Mouse (Mus musculus) cerebellum, adult 8-10 months (tissue): ENCODE measurements around the gene Cntnap5b.
"Not testable (repeated sequence)": the region's sequence is repeated elsewhere in the genome, so short reads cannot be mapped to it uniquely, and the experiment has no call there.

Experiments used
- DNase-seq: peaks from one replicate; pipeline ENCODE4 v3.0.0; 2022

Gene Cntnap5b

GRCm38 (mm10) chr1:99772614-99773013, at the start of gene Cntnap5b:
Gene Cntnap5b, plus strand, starts transcription at chr1:99772765.
- no peak for DNase-seq

GRCm38 (mm10) chr1:99759996-99760395, 12.6 kb upstream of the Cntnap5b start:
- no peak for DNase-seq

GRCm38 (mm10) chr1:99772183-99772582, 382 bp upstream of the Cntnap5b start:
- peak; percentile 3 for DNase-seq

- no peak for DNase-seq
These were observed 1.6 kb downstream of the Cntnap5b start for GRCm38 (mm10) chr1:99774144-99774543.

GRCm38 (mm10) chr1:99813334-99814110, 41.0 kb downstream of the Cntnap5b start:
- DNase-seq, result no peak

GRCm38 (mm10) chr1:99872344-99872743, 99.8 kb downstream of the Cntnap5b start:
- no peak for DNase-seq

GRCm38 (mm10) chr1:99907774-99908173, 135.2 kb downstream of the Cntnap5b start:
- DNase-seq, result no peak

GRCm38 (mm10) chr1:99943515-99943914, 170.9 kb downstream of the Cntnap5b start:
- DNase-seq, result no peak

- no peak for DNase-seq
These were observed 186.9 kb downstream of the Cntnap5b start for GRCm38 (mm10) chr1:99959428-99959987.

GRCm38 (mm10) chr1:99967300-99968089, 194.9 kb downstream of the Cntnap5b start:
- DNase-seq, result no peak

GRCm38 (mm10) chr1:99970184-99971086, 197.9 kb downstream of the Cntnap5b start:
- no peak for DNase-seq

- not testable (repeated sequence) for DNase-seq
These were observed 228.7 kb downstream of the Cntnap5b start for GRCm38 (mm10) chr1:100001226-100001625.

- DNase-seq, result no peak
These were observed 233.6 kb downstream of the Cntnap5b start for GRCm38 (mm10) chr1:100006021-100006745.

- no peak for DNase-seq
These were observed 269.2 kb downstream of the Cntnap5b start for GRCm38 (mm10) chr1:100041808-100042207.

- no peak for DNase-seq
These were observed 307.2 kb downstream of the Cntnap5b start for GRCm38 (mm10) chr1:100079812-100080211.

GRCm38 (mm10) chr1:100100516-100100915, 328.0 kb downstream of the Cntnap5b start:
- no peak for DNase-seq

GRCm38 (mm10) chr1:100101017-100101416, 328.5 kb downstream of the Cntnap5b start:
- no peak for DNase-seq

GRCm38 (mm10) chr1:100104343-100104742, 331.8 kb downstream of the Cntnap5b start:
- DNase-seq, result no peak

- DNase-seq, result no peak
These were observed 349.9 kb downstream of the Cntnap5b start for GRCm38 (mm10) chr1:100122410-100122935.

GRCm38 (mm10) chr1:100163588-100164357, 391.2 kb downstream of the Cntnap5b start:
- no peak for DNase-seq

GRCm38 (mm10) chr1:100171566-100171965, 399.0 kb downstream of the Cntnap5b start:
- no peak for DNase-seq
